Mouse (Mus musculus) megakaryocyte, adult 5-6 weeks (primary cell): Measurements from ENCODE around the gene 2410004B18Rik. TPM values are rescaled to one million over a fixed set of nuclear protein-coding genes. Genes with fewer than 3 reads are reported as not detected.
"Not testable (repeated sequence)": the region's sequence is repeated elsewhere in the genome, so short reads cannot be mapped to it uniquely, and the experiment has no call there.

ENCODE experiments used
- ATAC-seq: 2 replicates; pipeline ENCODE4 v1.8.0; 2016; ENCODE audit warnings: mild to moderate bottlenecking, inconsistent platforms; ENCODE audit not compliant: poor library complexity, severe bottlenecking
- total RNA-seq, 2 experiments: library from RNA; stranded (forward) in 1 of 2; stranded (reverse) in 1 of 2; fragments of 153-499, 151-499 nt in 1 of 2; fragments of 221-1000, 200-1000 nt in 1 of 2; gene quantifications; 2 replicates each; pipeline versions ENCODE4 v1.2.3 to v1.2.4; 2015 to 2017

The 2410004B18Rik gene
- total RNA-seq, 2 experiments from 2014 or later: 14.4 to 33.0 TPM

GRCm38 (mm10) chr3:145964018-145964387 is 26.2 kb downstream of the 2410004B18Rik start:
- peak; percentile 94 for ATAC-seq

DNA sequence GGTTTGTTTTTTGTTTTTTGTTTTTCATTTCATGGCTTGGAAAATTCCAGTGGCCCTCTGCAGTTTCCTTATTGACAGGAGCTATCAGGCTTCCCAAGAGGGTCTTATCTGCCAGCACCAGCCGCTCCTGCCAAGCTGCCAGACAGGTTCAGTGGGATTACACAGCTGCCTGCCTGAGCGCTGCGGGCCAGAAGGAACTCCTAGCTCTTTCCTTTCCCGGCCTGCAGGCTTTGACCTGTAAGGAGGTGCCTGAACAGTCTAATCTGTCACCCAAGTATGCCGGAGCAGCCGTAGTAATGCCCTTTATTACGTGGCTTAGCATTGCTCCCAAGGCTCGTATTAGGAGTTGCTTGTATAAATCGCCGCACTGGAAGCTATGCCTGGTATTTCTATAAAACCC is 26.7 kb downstream of the 2410004B18Rik start:
- no peak for ATAC-seq

GRCm38 (mm10) chr3:145965583-145965982 is 27.8 kb downstream of the 2410004B18Rik start:
- not testable (repeated sequence) for ATAC-seq

DNA sequence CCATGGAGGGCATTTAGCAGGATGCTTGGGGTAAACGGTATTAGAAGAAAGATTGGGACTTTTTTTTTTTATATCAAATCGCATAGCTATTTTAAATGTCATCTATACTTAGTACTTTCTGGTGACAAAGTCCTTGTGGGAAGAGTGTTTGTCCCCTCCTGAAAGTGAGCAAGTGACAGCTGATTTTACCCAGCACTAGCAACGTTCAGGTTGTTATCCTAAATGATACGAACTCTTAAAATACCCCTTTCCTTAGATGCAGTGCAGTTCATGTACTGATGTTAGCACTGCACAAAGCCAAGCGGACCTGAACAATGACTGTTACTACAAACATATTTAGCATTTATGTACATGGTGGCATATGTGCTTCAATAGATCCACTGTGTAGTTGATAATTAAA is 29.0 kb downstream of the 2410004B18Rik start:
- ATAC-seq: no peak

GRCm38 (mm10) chr3:145969031-145969501 is 31.3 kb downstream of the 2410004B18Rik start:
- peak; percentile 53; the same call in 1 of the 2 replicates for ATAC-seq

GRCm38 (mm10) chr3:145971501-145971900 is 33.7 kb downstream of the 2410004B18Rik start:
- ATAC-seq: no peak

- no peak for ATAC-seq
Measured at GRCm38 (mm10) chr3:145974986-145975385, 37.2 kb downstream of the 2410004B18Rik start.

DNA sequence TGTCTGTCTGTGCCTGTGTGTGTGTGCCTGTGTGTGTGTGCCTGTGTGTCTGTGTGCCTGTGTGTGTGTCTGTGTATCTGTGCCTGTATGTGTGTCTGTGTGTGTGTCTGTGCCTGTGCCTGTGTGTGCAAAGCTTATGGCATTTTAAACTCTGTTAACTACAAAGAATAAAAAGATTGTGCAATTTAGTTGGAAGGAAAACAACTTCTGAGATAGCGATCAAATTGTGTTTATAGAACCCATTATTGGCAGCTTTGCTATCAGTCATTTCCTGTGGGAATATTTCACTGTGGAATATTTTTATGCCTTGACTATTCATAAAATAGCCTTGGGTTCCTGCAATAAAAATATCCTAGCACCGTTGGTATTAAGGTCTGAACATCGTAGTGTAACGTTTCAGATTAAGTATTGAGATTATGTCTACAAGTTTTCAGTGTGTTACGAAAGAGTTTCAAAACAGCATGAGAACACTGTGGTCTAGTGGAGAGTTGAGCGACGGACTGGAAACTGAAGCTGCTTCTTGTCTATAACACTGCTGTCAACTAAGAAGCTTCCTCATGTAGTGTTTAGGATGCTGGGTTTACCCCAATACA is 47.6 kb downstream of the 2410004B18Rik start:
- ATAC-seq: peak; percentile 33

- no peak for ATAC-seq
Measured at GRCm38 (mm10) chr3:145986317-145987001, 48.6 kb downstream of the 2410004B18Rik start.

DNA sequence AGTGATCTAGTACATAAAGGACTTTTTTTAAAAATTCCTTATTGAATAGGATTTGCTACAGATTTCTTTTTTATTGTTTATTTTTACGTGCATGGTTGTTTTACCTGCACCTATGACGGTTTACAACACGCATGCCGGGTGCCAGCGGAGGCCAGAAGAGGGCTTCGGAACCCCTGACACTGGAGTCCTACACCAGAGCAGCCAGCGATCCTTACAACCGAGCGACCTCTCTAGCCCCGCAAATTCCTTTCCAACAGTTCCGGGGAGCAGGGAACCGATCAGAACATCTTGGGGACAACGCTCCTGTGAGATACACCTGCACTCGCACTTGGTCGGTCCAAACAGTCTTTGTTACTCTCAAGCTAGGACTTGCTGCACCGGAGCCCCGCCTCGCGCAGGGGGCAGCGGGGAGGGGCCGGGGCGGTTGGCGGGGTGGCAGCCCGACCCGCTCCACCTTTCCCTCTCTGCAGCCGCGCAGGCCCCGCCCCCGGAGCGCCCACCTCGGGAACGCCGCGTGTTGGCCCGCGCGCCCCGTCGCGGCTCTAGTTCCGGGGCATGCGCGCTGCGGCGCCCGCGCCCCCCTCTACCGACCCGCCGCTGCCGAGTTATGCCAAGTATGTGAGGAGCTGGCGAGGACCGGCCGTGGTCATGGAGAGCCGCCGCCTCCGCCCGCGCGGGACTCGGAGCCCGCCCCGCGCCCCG is 49.6 kb downstream of the 2410004B18Rik start, which contains the start of gene Syde2:
Syde2 (plus strand) TSS at position 603 of the 702 bp plus-strand sequence.
- ATAC-seq: peak; percentile 20; the same call in 1 of the 2 replicates

DNA sequence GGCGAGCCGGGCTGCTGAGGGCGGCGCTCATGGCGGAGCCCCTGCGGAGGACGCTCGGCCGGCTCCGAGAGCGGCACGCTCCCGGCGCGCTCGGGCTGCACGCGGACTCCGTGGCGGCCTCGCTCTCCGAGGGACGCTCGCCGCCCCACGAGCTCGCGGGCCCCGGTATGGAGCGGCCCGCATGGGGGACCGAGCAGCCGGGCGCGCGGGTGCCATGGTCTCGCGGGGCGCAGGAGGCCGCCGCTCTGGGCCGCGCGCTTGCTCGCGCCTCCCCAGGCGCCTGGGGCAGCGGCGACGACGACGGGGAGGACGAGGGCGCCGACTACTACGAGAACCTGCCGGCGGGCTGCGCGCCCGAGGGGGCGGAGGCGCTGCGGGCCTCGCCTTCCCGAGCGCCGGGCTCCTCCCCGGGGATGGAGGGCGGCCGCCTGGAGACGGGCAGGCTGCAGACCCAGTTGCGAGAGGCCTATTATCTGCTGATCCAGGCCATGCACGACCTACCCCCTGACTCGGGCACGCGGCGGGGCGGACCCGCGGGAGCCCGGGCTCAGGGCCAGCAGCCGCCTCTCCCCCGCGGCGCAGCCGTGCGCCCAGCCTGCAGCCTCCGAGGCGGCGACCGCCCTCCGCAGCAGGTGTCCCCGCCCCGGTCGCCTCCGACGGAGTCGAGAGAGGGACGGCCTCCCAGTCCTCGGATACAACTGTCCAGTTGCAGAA is 50.3 kb downstream of the 2410004B18Rik start:
- peak; percentile 44 for ATAC-seq

- 0 out of 2 replicates have a peak, but pooled peaks have one; percentile 0 for ATAC-seq
Measured at GRCm38 (mm10) chr3:145988684-145989575, 51.1 kb downstream of the 2410004B18Rik start.

DNA sequence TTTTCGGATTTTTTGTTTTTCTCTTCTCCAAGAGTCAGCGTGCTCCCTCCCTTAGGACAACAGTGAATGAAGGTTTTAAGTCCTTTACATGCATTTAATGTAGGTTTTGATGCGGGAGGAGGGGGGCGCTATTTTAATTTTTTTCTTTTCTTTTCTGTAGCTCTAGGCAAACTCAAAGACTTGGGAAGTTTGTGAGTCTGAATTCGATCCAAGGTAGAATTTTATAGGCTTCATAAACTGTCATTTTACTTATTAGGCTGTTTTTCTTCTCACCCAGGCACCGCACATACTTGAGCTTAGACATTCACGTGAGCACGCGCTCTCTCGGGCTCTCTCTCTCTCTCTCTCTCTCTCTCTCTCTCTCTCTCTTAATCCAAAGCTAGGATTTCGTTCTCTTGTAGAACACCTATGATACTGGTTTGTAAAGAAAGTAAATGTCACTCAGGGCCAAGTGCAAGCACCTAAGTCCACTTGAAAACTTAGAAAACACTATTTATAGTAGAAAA is 51.8 kb downstream of the 2410004B18Rik start:
- no peak for ATAC-seq

DNA sequence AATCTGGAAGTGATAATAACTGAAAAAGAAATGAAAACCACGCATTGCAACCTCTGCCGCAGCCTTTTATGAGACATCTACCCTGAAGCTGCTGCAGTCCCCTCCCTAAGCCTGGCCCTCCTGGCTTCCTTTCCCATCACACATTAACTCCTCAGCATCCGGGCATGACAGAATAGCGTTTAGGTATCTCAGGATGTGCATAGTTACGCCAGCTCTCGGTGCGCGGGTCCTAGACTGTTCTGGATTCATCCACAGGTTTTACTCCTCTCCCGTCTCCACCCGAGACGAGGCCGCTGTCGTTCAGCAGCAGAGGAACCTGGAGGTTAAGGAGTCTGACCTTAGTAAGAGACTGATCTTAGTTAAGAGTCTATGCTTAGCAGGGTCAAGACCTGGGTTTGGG is 53.3 kb downstream of the 2410004B18Rik start:
- ATAC-seq: no peak

GRCm38 (mm10) chr3:145991976-145992730 is 54.3 kb downstream of the 2410004B18Rik start:
- ATAC-seq: no peak

GRCm38 (mm10) chr3:145992796-145993195 is 55.0 kb downstream of the 2410004B18Rik start:
- no peak for ATAC-seq

- peak; percentile 94 for ATAC-seq
Measured at GRCm38 (mm10) chr3:145993481-145994201, 55.8 kb downstream of the 2410004B18Rik start.
